Mouse (Mus musculus) megakaryocyte, embryonic 14.5 days (primary cell): ENCODE data around the gene Zp3.

Source experiments
- FLI1 ChIP-seq: IDR thresholded peaks from 2 replicates; pipeline ENCODE4 v1.6.1; 2012; ENCODE audit warnings: low read length, inconsistent platforms, mixed read lengths
- GATA1 ChIP-seq: IDR thresholded peaks from 3 replicates; pipeline ENCODE4 v1.6.1; 2012; ENCODE audit warnings: mixed read lengths, low read length, inconsistent platforms, borderline replicate concordance

GRCm38 (mm10) chr5:135950710-135951412 lies 29.0 kb upstream of the Zp3 start:
- no peak for TF ChIP-seq GATA1
- TF ChIP-seq FLI1 = no peak
